Mouse (Mus musculus) midbrain, embryonic 12.5 days (tissue): ENCODE measurements at regions not wholly inside any gene's neighbourhood (a gene's known extent, or its start where the extent isn't known, plus 50 kb on each side); places are given as distances from the start of the nearest gene placed in this dataset.

ENCODE experiments used
- ATAC-seq: fragments of 200-750 bp; cut with Nextera tagmentation; 2 replicates; pipeline ENCODE4 v1.8.0; 2017; ENCODE audit warnings: low read depth, moderate TSS enrichment, moderate library complexity; ENCODE audit not compliant: low FRiP score
- H3K27ac ChIP-seq: fragments of 300-500 bp; sonication (generic); replicated peaks from 2 replicates; pipeline ENCODE4 v1.5.1; 2016; ENCODE audit warnings: mild to moderate bottlenecking
- H3K27me3 ChIP-seq: fragments of 300-500 bp; sonication (generic); 2 replicates; pipeline ENCODE4 v1.6.1; 2016; ENCODE audit warnings: mild to moderate bottlenecking
- H3K36me3 ChIP-seq: fragments of 300-500 bp; sonication (generic); 2 replicates; pipeline ENCODE4 v1.6.1; 2016
- H3K4me1 ChIP-seq: fragments of 300-500 bp; sonication (generic); 2 replicates; pipeline ENCODE4 v1.6.1; 2016
- H3K4me2 ChIP-seq: fragments of 300-500 bp; sonication (generic); replicated peaks from 2 replicates; pipeline ENCODE4 v1.6.1; 2016; ENCODE audit warnings: mild to moderate bottlenecking, moderate library complexity
- H3K4me3 ChIP-seq: fragments of 300-500 bp; sonication (generic); 2 replicates; pipeline ENCODE4 v1.5.1; 2016; ENCODE audit warnings: mild to moderate bottlenecking
- H3K9ac ChIP-seq: fragments of 300-500 bp; sonication (generic); replicated peaks from 2 replicates; pipeline ENCODE4 v1.6.1; 2016; ENCODE audit warnings: mild to moderate bottlenecking, moderate library complexity
- H3K9me3 ChIP-seq: fragments of 300-500 bp; sonication (generic); 2 replicates; pipeline ENCODE4 v1.6.1; 2016; ENCODE audit warnings: mild to moderate bottlenecking
- WGBS: fragments of 180-500 bp; shearing (Covaris S2); methylation state at CpG from one replicate; pipeline ENCODE4 v1.1.7; 2016; 5-methylcytosine and 5-hydroxymethylcytosine counted together

- Histone ChIP-seq H3K27ac (no peak overlapping the region), H3K9me3 (no peaks in the 10 kb centered on the region), H3K4me1 (no peaks in the 10 kb centered on the region), H3K4me2 (no peak overlapping the region), H3K27me3 (no peaks in the 10 kb centered on the region), H3K36me3 (no peaks in the 10 kb centered on the region), H3K4me3 (no peak overlapping the region), H3K9ac (no peak overlapping the region)
- ATAC-seq: no peak
- 71% methylated on average over 7 of the region's 7 CpGs for WGBS
Measured at GRCm38 (mm10) chr1:107914671-107915590, 325.1 kb downstream of the Serpinb8 start.

- WGBS: 75% methylated on average over 5 of the region's 5 CpGs
- Histone ChIP-seq H3K4me3 (no peak overlapping the region), H3K4me2 (no peak overlapping the region), H3K9ac (no peak overlapping the region), H3K27me3 (no peaks in the 10 kb centered on the region), H3K36me3 (no peaks in the 10 kb centered on the region), H3K4me1 (no peaks in the 10 kb centered on the region), H3K27ac (no peak overlapping the region), H3K9me3 (no peaks in the 10 kb centered on the region)
- no peak for ATAC-seq
Measured at GRCm38 (mm10) chr1:107917037-107917436, 327.2 kb downstream of the Serpinb8 start.

GRCm38 (mm10) chr1:107941601-107942270 is 351.9 kb downstream of the Serpinb8 start:
- no peak for ATAC-seq
- 83% methylated on average over 5 of the region's 5 CpGs for WGBS

GRCm38 (mm10) chr1:107946204-107946939 is 356.6 kb downstream of the Serpinb8 start:
- no peaks in the 10 kb centered on the region for H3K9me3 ChIP-seq
- 70% methylated on average over 1 of the region's 1 CpGs for WGBS

More at GRCm38 (mm10) chr1:107941601-107942270, 351.9 kb downstream of the Serpinb8 start:
- no peaks in the 10 kb centered on the region for H3K9me3 ChIP-seq
- no peak overlapping the region for H3K9ac ChIP-seq
- no peaks in the 10 kb centered on the region for H3K27me3 ChIP-seq
- no peak overlapping the region for H3K4me2 ChIP-seq
- H3K4me1 ChIP-seq: peaks cover 4% of the 10 kb centered on the region; the same call in 1 of the 2 replicates
- no peak overlapping the region for H3K27ac ChIP-seq
- H3K4me3 ChIP-seq: no peak overlapping the region
- H3K36me3 ChIP-seq: no peaks in the 10 kb centered on the region

GRCm38 (mm10) chr1:107950396-107950795 is 360.6 kb downstream of the Serpinb8 start:
- Histone ChIP-seq H3K27ac (no peak overlapping the region), H3K4me3 (no peak overlapping the region), H3K4me2 (no peak overlapping the region), H3K4me1 (peaks cover 5% of the 10 kb centered on the region; the same call in 1 of the 2 replicates), H3K9me3 (no peaks in the 10 kb centered on the region), H3K36me3 (no peaks in the 10 kb centered on the region), H3K9ac (no peak overlapping the region), H3K27me3 (no peaks in the 10 kb centered on the region)
- ATAC-seq: no peak
- 66% methylated on average over 2 of the region's 2 CpGs for WGBS

More at GRCm38 (mm10) chr1:107946204-107946939, 356.6 kb downstream of the Serpinb8 start:
- H3K36me3 ChIP-seq: no peaks in the 10 kb centered on the region
- H3K4me3 ChIP-seq: no peak overlapping the region
- no peaks in the 10 kb centered on the region for H3K27me3 ChIP-seq
- peaks cover 5% of the 10 kb centered on the region; the same call in 1 of the 2 replicates for H3K4me1 ChIP-seq
- no peak overlapping the region for H3K9ac ChIP-seq
- H3K27ac ChIP-seq: no peak overlapping the region
- no peak overlapping the region for H3K4me2 ChIP-seq
- ATAC-seq: peak; percentile 30; the same call in 1 of the 2 replicates

GRCm38 (mm10) chr1:107961009-107961408 is 371.2 kb downstream of the Serpinb8 start:
- no peak for ATAC-seq
- Histone ChIP-seq H3K27me3 (no peaks in the 10 kb centered on the region), H3K36me3 (no peaks in the 10 kb centered on the region), H3K27ac (no peak overlapping the region), H3K9ac (no peak overlapping the region), H3K4me2 (no peak overlapping the region), H3K9me3 (no peaks in the 10 kb centered on the region), H3K4me3 (no peak overlapping the region), H3K4me1 (no peaks in the 10 kb centered on the region)

GRCm38 (mm10) chr1:107975626-107976335 is 386.0 kb downstream of the Serpinb8 start:
- Histone ChIP-seq H3K4me3 (no peak overlapping the region), H3K4me2 (no peak overlapping the region), H3K9ac (no peak overlapping the region), H3K36me3 (no peaks in the 10 kb centered on the region), H3K27me3 (peaks cover 19% of the 10 kb centered on the region), H3K27ac (0 out of 2 replicates have a peak overlapping the region, but pooled peaks have one; percentile 20), H3K9me3 (no peaks in the 10 kb centered on the region), H3K4me1 (peaks cover 28% of the 10 kb centered on the region)
- peak; percentile 47 for ATAC-seq
- WGBS: 13% methylated on average over 8 of the region's 8 CpGs

- Histone ChIP-seq H3K27ac (no peak overlapping the region), H3K27me3 (peaks cover 22% of the 10 kb centered on the region), H3K9me3 (no peaks in the 10 kb centered on the region), H3K9ac (no peak overlapping the region), H3K4me1 (peaks cover 28% of the 10 kb centered on the region), H3K4me2 (no peak overlapping the region), H3K4me3 (no peak overlapping the region), H3K36me3 (no peaks in the 10 kb centered on the region)
- WGBS: 35% methylated on average over 2 of the region's 2 CpGs
- no peak for ATAC-seq
Measured at GRCm38 (mm10) chr1:107977686-107978085, 387.9 kb downstream of the Serpinb8 start.

- no peak overlapping the region for H3K9ac ChIP-seq
- H3K4me1 ChIP-seq: peaks cover 28% of the 10 kb centered on the region
- WGBS: 4% methylated on average over 5 of the region's 5 CpGs
- H3K9me3 ChIP-seq: no peaks in the 10 kb centered on the region
- no peak overlapping the region for H3K27ac ChIP-seq
- H3K4me3 ChIP-seq: no peak overlapping the region
- H3K27me3 ChIP-seq: peaks cover 22% of the 10 kb centered on the region
- no peak overlapping the region for H3K4me2 ChIP-seq
- no peaks in the 10 kb centered on the region for H3K36me3 ChIP-seq
- peak; percentile 88 for ATAC-seq
Measured at GRCm38 (mm10) chr1:107978411-107978810, 388.6 kb downstream of the Serpinb8 start.

GRCm38 (mm10) chr1:107985646-107986045 is 395.8 kb downstream of the Serpinb8 start:
- Histone ChIP-seq H3K4me2 (no peak overlapping the region), H3K9me3 (no peaks in the 10 kb centered on the region), H3K4me3 (no peak overlapping the region), H3K27ac (no peak overlapping the region), H3K27me3 (0 out of 2 replicates have a peak, but pooled peaks cover 5% of the 10 kb centered on the region), H3K9ac (no peak overlapping the region), H3K4me1 (no peaks in the 10 kb centered on the region), H3K36me3 (no peaks in the 10 kb centered on the region)
- no peak for ATAC-seq
- 89% methylated on average over 2 of the region's 2 CpGs for WGBS

- Histone ChIP-seq H3K27ac (no peak overlapping the region), H3K9me3 (no peaks in the 10 kb centered on the region), H3K4me3 (no peak overlapping the region), H3K9ac (no peak overlapping the region), H3K27me3 (no peaks in the 10 kb centered on the region), H3K36me3 (no peaks in the 10 kb centered on the region), H3K4me2 (no peak overlapping the region), H3K4me1 (no peaks in the 10 kb centered on the region)
- WGBS: 58% methylated on average over 4 of the region's 4 CpGs
- ATAC-seq: no peak
Measured at GRCm38 (mm10) chr1:107988076-107988475, 398.3 kb downstream of the Serpinb8 start.
